Mouse (Mus musculus) lung, embryonic 14.5 days (tissue): ENCODE data around the gene Zfp607b. TPM values are rescaled to one million over a fixed set of nuclear protein-coding genes. Genes with fewer than 3 reads are reported as not detected.

Source experiments
- ATAC-seq: fragments of 200-750 bp; cut with Nextera tagmentation; 2 replicates; pipeline ENCODE4 v1.8.0; 2017; ENCODE audit warnings: mild to moderate bottlenecking, moderate TSS enrichment, moderate library complexity; ENCODE audit not compliant: insufficient read depth
- DNase-seq: peaks from one replicate; pipeline ENCODE4 v3.0.0-alpha.2; 2015
- H3K27ac ChIP-seq: fragments of 300-500 bp; sonication (generic); 2 replicates; pipeline ENCODE4 v1.5.1; 2014; ENCODE audit warnings: low read depth, mild to moderate bottlenecking, moderate library complexity
- H3K27me3 ChIP-seq: fragments of 300-500 bp; sonication (generic); 2 replicates; pipeline ENCODE4 v1.6.1; 2014; ENCODE audit warnings: low read length, control low read depth; ENCODE audit not compliant: insufficient read depth
- H3K36me3 ChIP-seq: fragments of 300-500 bp; sonication (generic); 2 replicates; pipeline ENCODE4 v1.6.1; 2014; ENCODE audit warnings: control low read depth; ENCODE audit not compliant: insufficient read depth
- H3K4me1 ChIP-seq: fragments of 300-500 bp; sonication (generic); 2 replicates; pipeline ENCODE4 v1.6.1; 2014; ENCODE audit warnings: antibody characterized with exemption, control low read depth; ENCODE audit not compliant: insufficient read depth
- H3K4me2 ChIP-seq: fragments of 300-500 bp; sonication (generic); 2 replicates; pipeline ENCODE4 v1.6.1; 2014; ENCODE audit warnings: mild to moderate bottlenecking
- H3K4me3 ChIP-seq: fragments of 300-500 bp; sonication (generic); 2 replicates; pipeline ENCODE4 v1.5.1; 2014; ENCODE audit warnings: low read depth, low read length
- H3K9ac ChIP-seq: fragments of 300-500 bp; sonication (generic); 2 replicates; pipeline ENCODE4 v1.6.1; 2014
- H3K9me3 ChIP-seq: fragments of 300-500 bp; sonication (generic); 2 replicates; pipeline ENCODE4 v1.6.1; 2016; ENCODE audit warnings: low read depth, low read length, control low read depth
- CTCF ChIP-seq: IDR thresholded peaks from 2 replicates; pipeline ENCODE4 v1.5.1; 2016; ENCODE audit warnings: antibody characterized with exemption, low read depth
- WGBS: fragments of 180-500 bp; shearing (Covaris S2); extraction: QIAGEN DNeasy Blood & Tissue Kit; methylation state at CpG from one replicate; pipeline ENCODE4 v1.1.7; 2014; 5-methylcytosine and 5-hydroxymethylcytosine counted together
- polyA plus RNA-seq: library from polyadenylated mRNA; unstranded; fragments of >200 nt; fragmentation: Nextera tagmentation; extraction: Ambion mirVana; gene quantifications from 2 replicates; pipeline ENCODE4 v1.2.1, GENCODE M21; 2014

The Zfp607b gene
- polyA plus RNA-seq, 1 experiment from 2014 or later = 3.6 TPM

GRCm38 (mm10) chr7:27653681-27654437, 35.3 kb upstream of the Zfp607b start, which contains the start of gene Ttc9b:
Gene Ttc9b (plus strand): TSS chr7:27653915.
- no peaks in the 10 kb centered on the region for H3K9me3 ChIP-seq
- H3K27me3 ChIP-seq = peaks cover 70% of the 10 kb centered on the region
- H3K9ac ChIP-seq = no peak within 1 kb of the TSS
- 3% methylated on average over 62 of the region's 62 CpGs for WGBS
- H3K4me2 ChIP-seq = peak within 1 kb of the TSS; percentile 48
- peak; percentile 56 for ATAC-seq
- H3K4me1 ChIP-seq = no peaks in the 10 kb centered on the region
- peaks cover 19% of the 10 kb centered on the region; the same call in 1 of the 2 replicates for H3K36me3 ChIP-seq
- peak within 1 kb of the TSS; percentile 25 for H3K4me3 ChIP-seq
- 0 out of 2 replicates have a peak, but pooled peaks have one; percentile 13 for TF ChIP-seq CTCF
- peak; percentile 78 for DNase-seq
- H3K27ac ChIP-seq = no peak within 1 kb of the TSS

DNA sequence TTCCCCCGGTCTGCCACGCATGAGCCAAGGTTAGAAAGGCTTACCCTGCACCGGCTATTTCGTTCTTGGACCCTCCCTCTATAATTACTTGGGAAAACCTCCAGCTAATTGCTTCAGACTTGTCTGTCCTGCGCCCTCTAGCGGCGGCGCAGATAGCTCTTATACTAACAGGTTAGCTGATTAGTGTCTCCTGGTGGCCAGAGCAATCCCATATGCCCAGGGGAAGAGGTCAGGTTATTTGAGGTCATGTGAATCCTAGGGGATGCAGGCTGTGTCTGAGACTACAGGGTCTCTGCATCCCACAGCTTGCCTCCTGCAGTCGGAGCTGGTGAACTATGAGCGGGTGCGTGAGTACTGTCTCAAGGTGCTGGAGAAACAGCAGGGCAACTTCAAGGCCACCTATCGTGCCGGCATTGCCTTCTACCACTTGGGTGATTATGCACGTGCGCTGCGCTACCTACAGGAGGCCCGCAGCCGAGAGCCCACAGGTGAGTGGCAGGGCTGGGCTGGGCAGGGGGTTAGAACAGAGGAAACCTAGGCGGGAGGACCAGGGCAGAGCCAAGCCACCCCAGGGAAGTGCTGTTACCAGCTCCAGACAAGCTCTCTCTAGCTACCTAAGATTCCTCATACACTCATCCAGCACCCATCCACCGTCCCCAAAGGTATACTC, 34.4 kb upstream of the Zfp607b start:
- no peak overlapping the region for H3K4me2 ChIP-seq
- H3K27me3 ChIP-seq = peaks cover 75% of the 10 kb centered on the region
- H3K36me3 ChIP-seq = peaks cover 19% of the 10 kb centered on the region; the same call in 1 of the 2 replicates
- DNase-seq = peak; percentile 33
- H3K9me3 ChIP-seq = no peaks in the 10 kb centered on the region
- no peak overlapping the region for H3K4me3 ChIP-seq
- 59% methylated on average over 20 of the region's 20 CpGs for WGBS
- peak; percentile 49 for TF ChIP-seq CTCF
- no peak for ATAC-seq
- no peaks in the 10 kb centered on the region for H3K4me1 ChIP-seq
- H3K27ac ChIP-seq = no peak overlapping the region
- no peak overlapping the region for H3K9ac ChIP-seq

DNA sequence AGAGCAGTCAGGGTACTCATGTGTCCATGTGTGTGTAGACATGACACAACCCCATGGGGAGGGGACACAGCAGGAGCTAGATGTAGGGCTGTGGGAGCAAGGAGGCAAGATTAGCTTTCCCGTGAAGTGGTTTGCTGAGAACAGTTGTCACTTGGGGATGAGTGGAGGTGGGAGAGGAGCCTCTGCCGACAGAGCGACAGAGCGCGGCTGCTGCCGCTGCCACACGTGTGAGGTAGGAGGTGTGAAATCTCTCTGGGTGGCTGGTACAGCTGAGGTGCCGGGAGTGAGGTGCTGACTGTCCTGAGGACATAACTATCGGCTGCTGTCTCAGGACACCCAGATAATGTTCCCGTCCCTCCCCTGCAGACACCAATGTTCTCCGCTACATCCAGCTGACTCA, 33.6 kb upstream of the Zfp607b start:
- no peak overlapping the region for H3K27ac ChIP-seq
- TF ChIP-seq CTCF = no peak
- no peak overlapping the region for H3K4me2 ChIP-seq
- DNase-seq = no peak
- no peaks in the 10 kb centered on the region for H3K9me3 ChIP-seq
- H3K4me1 ChIP-seq = no peaks in the 10 kb centered on the region
- no peak for ATAC-seq
- 32% methylated on average over 11 of the region's 11 CpGs for WGBS
- H3K9ac ChIP-seq = no peak overlapping the region
- H3K4me3 ChIP-seq = no peak overlapping the region
- H3K36me3 ChIP-seq = peaks cover 19% of the 10 kb centered on the region; the same call in 1 of the 2 replicates
- peaks cover 75% of the 10 kb centered on the region for H3K27me3 ChIP-seq

DNA sequence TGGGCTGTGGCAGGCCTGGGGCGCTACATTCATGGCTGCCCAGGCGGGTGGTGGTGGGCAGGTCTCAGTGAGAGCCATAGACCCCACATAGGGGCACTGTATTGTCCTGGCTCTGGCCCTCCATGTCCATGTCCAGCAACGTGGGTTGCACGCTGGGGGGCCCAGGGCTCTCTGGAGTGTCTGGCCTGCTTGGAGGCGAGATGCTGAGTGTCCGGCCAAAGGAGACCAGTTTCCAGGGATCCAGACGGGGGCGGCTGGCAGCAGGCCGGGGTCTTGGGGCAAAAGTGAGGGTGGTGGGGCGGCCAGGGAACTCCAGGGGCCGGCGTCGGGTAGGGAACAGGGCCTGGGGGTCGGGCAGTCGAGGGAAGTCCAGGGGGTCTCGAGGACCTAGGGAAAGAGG, 32.5 kb upstream of the Zfp607b start:
- no peak overlapping the region for H3K4me3 ChIP-seq
- H3K4me2 ChIP-seq = no peak overlapping the region
- ATAC-seq (no peak), DNase-seq (no peak)
- H3K4me1 ChIP-seq = no peaks in the 10 kb centered on the region
- no peaks in the 10 kb centered on the region for H3K9me3 ChIP-seq
- peaks cover 22% of the 10 kb centered on the region; the same call in 1 of the 2 replicates for H3K36me3 ChIP-seq
- H3K27me3 ChIP-seq = peaks cover 70% of the 10 kb centered on the region
- no peak overlapping the region for H3K9ac ChIP-seq
- WGBS = 86% methylated on average over 16 of the region's 16 CpGs
- H3K27ac ChIP-seq = no peak overlapping the region
- no peak for TF ChIP-seq CTCF

- 27% methylated on average over 53 of the region's 53 CpGs for WGBS
- Histone ChIP-seq H3K9me3 (no peaks in the 10 kb centered on the region), H3K36me3 (peaks cover 25% of the 10 kb centered on the region; the same call in 1 of the 2 replicates), H3K4me3 (no peak overlapping the region), H3K4me1 (no peaks in the 10 kb centered on the region), H3K27ac (no peak overlapping the region), H3K9ac (no peak overlapping the region), H3K27me3 (peaks cover 61% of the 10 kb centered on the region), H3K4me2 (no peak overlapping the region)
- no peak for TF ChIP-seq CTCF
- ATAC-seq = no peak
- DNase-seq = no peak
These were observed 31.2 kb upstream of the Zfp607b start for GRCm38 (mm10) chr7:27657824-27658395.

DNA sequence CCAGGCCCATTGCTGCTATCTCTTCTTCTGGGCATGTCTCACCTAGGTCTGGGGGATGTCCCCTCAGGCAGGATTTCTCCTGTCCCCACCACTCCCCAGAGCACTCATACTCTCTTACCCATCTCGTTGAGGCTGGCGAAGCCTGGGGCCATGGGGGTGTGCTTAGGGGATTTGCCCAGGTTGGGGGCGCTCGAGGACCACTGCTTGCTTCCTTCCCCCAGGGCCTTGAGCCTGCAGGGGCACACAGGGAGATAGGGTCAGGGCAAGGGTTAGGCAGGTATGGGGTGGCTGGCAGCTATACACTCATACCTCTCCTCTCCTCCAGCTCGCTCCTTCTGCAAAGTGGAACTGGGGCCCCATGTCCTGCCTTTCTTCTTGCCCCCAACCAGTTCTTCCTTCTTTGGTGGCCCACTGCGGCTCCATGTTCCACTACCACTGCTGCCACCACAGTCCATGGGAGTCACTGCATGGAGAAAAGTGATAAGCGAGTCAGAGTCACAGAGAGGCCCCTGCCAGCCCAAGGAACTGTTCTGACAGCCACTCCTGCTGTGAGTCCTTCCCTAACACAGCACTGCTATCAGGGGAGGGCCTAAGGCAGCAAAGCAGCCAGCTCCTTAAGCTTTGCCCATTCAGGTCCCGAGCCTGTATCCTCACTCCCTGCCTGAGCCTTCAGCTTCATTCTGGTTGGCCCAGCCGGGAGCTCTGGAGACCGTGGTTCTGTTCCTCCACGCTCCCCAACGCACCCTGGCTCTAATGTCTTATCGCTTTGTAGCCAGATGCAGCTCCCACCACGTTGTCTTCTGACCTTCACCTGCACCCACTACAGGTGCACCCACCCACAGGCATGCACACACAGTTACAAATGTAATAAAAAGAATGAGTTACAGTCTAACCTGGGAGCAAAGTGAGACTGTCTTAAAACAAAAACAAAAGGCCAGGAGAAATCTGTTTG, 30.2 kb upstream of the Zfp607b start:
- H3K9ac ChIP-seq = no peak overlapping the region
- peaks cover 27% of the 10 kb centered on the region; the same call in 1 of the 2 replicates for H3K36me3 ChIP-seq
- H3K4me1 ChIP-seq = no peaks in the 10 kb centered on the region
- WGBS = 61% methylated on average over 14 of the region's 14 CpGs
- H3K9me3 ChIP-seq = no peaks in the 10 kb centered on the region
- DNase-seq (no peak), ATAC-seq (no peak)
- no peak overlapping the region for H3K4me2 ChIP-seq
- peaks cover 51% of the 10 kb centered on the region for H3K27me3 ChIP-seq
- H3K27ac ChIP-seq = no peak overlapping the region
- H3K4me3 ChIP-seq = no peak overlapping the region
- TF ChIP-seq CTCF = 0 out of 2 replicates have a peak, but pooled peaks have one; percentile 11
